Comparison of ENCODE assay signal across 1 mouse cellular context in the genomic region with DNA sequence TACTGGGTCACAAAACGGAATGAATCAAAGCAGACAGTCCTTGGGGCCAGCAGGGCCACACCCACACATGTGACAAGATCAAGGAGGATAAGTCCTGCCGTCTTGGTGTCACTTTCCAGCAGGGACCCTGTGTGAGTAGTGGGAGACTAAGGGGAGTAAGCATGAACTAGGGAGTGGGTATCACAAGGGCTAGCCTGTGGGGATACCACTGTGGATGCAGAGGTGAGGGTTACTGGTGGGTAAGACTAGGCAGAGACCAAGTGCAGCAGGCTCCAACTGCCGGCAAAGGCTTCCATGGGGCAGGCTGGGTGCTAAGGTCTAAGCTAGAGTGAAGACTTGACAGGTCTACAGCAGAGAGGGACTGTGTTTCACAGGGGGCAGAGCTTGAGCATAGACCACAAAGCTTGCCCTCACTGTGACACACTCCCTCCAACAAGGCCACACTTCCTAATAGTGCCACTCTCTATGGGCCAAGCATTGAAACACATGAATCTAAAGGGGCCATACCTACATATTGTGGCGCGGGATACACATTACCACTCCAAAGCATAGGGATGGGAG.
TF ChIP-seq lines count a peak whose summit lies in the region.

No protein-coding gene starts in this region.

TF ChIP-seq in MEL, 35 proteins besides CTCF, POLR2A, EP300 and RAD21:
- TF ChIP-seq E2F4 (IDR thresholded peaks at IDR 0.05; ENCODE audit: borderline replicate concordance, low read depth, low read length) = no peak
- TF ChIP-seq MXI1 (IDR thresholded peaks at IDR 0.05; ENCODE audit: low read depth, low read length) = no peak
- TF ChIP-seq TCF12 (IDR thresholded peaks at IDR 0.05; ENCODE audit: low read depth, low read length) = no peak
- TF ChIP-seq POLR2AphosphoS2 (IDR thresholded peaks at IDR 0.05; ENCODE audit: low read length) = peak; percentile 73
- no peak for TF ChIP-seq USF2 (IDR thresholded peaks at IDR 0.05; ENCODE audit: borderline replicate concordance in 1 of 2, insufficient read depth in 1 of 2, low read depth in 1 of 2, low read length in 2 of 2)
- TF ChIP-seq UBTF (IDR thresholded peaks at IDR 0.05; ENCODE audit: borderline replicate concordance, insufficient read depth, low read depth, low read length) = no peak
- no peak for TF ChIP-seq MAFK (IDR thresholded peaks at IDR 0.05; ENCODE audit: borderline replicate concordance, low read depth, low read length)
- TF ChIP-seq USF1 (IDR thresholded peaks at IDR 0.05; ENCODE audit: low read depth, low read length) = peak; percentile 18; the same call in 1 of the 2 replicates
